ENCODE assay signal across 17 mouse cellular contexts in the genomic region with DNA sequence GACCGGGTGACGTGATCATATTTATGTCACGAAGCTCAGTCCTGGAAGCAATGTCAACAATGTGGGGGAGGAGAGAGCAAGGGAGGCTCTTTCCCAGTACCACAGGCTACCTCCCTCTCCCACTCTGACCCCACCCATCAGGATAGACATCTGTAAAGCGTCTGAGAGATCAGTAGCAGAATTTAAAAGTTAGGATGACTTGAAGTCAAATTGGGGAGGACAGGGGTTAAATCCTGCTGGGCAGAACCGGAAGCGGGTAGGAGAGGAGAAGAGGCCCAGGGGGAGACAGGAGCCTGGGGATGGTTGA. TPM values are rescaled to one million over a fixed set of nuclear protein-coding genes. Genes with fewer than 3 reads are reported as not detected.
DNase-seq lines count a peak whose midpoint lies in the region; ATAC-seq and TF ChIP-seq lines count a peak whose summit lies in the region.
"Had no signal": no experiment of that assay in that cellular context is flagged by ENCODE, and none has a peak within 500 bp of the region (broad histone marks: within the 10 kb centered on the region; RNA-seq: fewer than 3 reads in every experiment).

No protein-coding gene starts in this region.

- WGBS in heart, embryonic 13.5 days, result 48% methylated on average over 6 of the region's 6 CpGs
- 65% methylated on average over 6 of the region's 6 CpGs for WGBS in heart, embryonic 12.5 days
- 34% methylated on average over 6 of the region's 6 CpGs for whole genome bisulfite sequencing in kidney, postnatal 0 days
- 66% methylated on average over 6 of the region's 6 CpGs for WGBS in embryonic facial prominence, embryonic 10.5 days
- WGBS in liver, embryonic 15.5 days (ENCODE audit: insufficient replicate concordance), result 34% methylated on average over 6 of the region's 6 CpGs

- no peak for DNase-seq in kidney, postnatal 0 days (ENCODE audit: low spot score)
- DNase-seq in kidney, adult 9 months, result no peak
- no peak for DNase-seq in embryonic facial prominence, embryonic 10.5 days (ENCODE audit: low spot score)
- DNase-seq in layer of hippocampus, adult 11-12 months (ENCODE audit: low spot score), result no peak
- DNase-seq: cerebellum, postnatal 25 days; heart, adult 11 months; kidney, adult 18-20 months; thymus, postnatal 25 days had no signal

- no peak overlapping the region for H3K4me3 ChIP-seq in heart, embryonic 13.5 days
- H3K4me3 ChIP-seq in heart, embryonic 12.5 days, result no peak overlapping the region
- H3K4me3 ChIP-seq in kidney, postnatal 0 days (replicated peaks; ENCODE audit: low read depth, low read length), result no peak overlapping the region
- H3K4me3 ChIP-seq in embryonic facial prominence, embryonic 10.5 days, result no peak overlapping the region
- peak overlapping the region; percentile 61 for H3K4me3 ChIP-seq in liver, embryonic 15.5 days (replicated peaks)
- H3K4me3 ChIP-seq: forebrain, embryonic 15.5 days; hindbrain, embryonic 15.5 days; limb, embryonic 10.5 days; lung, embryonic 15.5 days had no signal

- H3K9ac ChIP-seq in heart, embryonic 13.5 days, result peak overlapping the region; percentile 12; the same call in 1 of the 2 replicates
- no peak overlapping the region for H3K9ac ChIP-seq in heart, embryonic 12.5 days
- H3K9ac ChIP-seq in kidney, postnatal 0 days (ENCODE audit: low read depth, low read length), result no peak overlapping the region
- H3K9ac ChIP-seq in liver, embryonic 15.5 days, result peak overlapping the region; percentile 78
- H3K9ac ChIP-seq: forebrain, embryonic 15.5 days; hindbrain, embryonic 15.5 days; lung, embryonic 15.5 days had no signal

- H3K9me3 ChIP-seq in heart, embryonic 13.5 days, result no peaks in the 10 kb centered on the region
- H3K9me3 ChIP-seq in heart, embryonic 12.5 days (replicated peaks), result no peaks in the 10 kb centered on the region
- H3K9me3 ChIP-seq in kidney, postnatal 0 days (replicated peaks; ENCODE audit: low read length), result no peaks in the 10 kb centered on the region
- no peaks in the 10 kb centered on the region for H3K9me3 ChIP-seq in embryonic facial prominence, embryonic 10.5 days
- H3K9me3 ChIP-seq in liver, embryonic 15.5 days (replicated peaks), result no peaks in the 10 kb centered on the region
- H3K9me3 ChIP-seq: forebrain, embryonic 15.5 days; hindbrain, embryonic 15.5 days; limb, embryonic 10.5 days; lung, embryonic 15.5 days had no signal

- peak overlapping the region; percentile 32; the same call in 1 of the 2 replicates for H3K4me2 ChIP-seq in heart, embryonic 13.5 days
- no peak overlapping the region for H3K4me2 ChIP-seq in heart, embryonic 12.5 days
- H3K4me2 ChIP-seq in kidney, postnatal 0 days (ENCODE audit: low read length), result no peak overlapping the region
- peak overlapping the region; percentile 73 for H3K4me2 ChIP-seq in liver, embryonic 15.5 days
- H3K4me2 ChIP-seq: forebrain, embryonic 15.5 days; hindbrain, embryonic 15.5 days; lung, embryonic 15.5 days had no signal

- peaks cover 89% of the 10 kb centered on the region for H3K4me1 ChIP-seq in heart, embryonic 13.5 days
- H3K4me1 ChIP-seq in heart, embryonic 12.5 days (replicated peaks), result peaks cover 87% of the 10 kb centered on the region
- H3K4me1 ChIP-seq in kidney, postnatal 0 days (replicated peaks; ENCODE audit: insufficient read depth, low read length), result peaks cover 26% of the 10 kb centered on the region
- H3K4me1 ChIP-seq in embryonic facial prominence, embryonic 10.5 days, result peaks cover 20% of the 10 kb centered on the region
- H3K4me1 ChIP-seq in liver, embryonic 15.5 days (replicated peaks), result peaks cover 98% of the 10 kb centered on the region
- H3K4me1 ChIP-seq: forebrain, embryonic 15.5 days had no signal

- no peaks in the 10 kb centered on the region for H3K27me3 ChIP-seq in heart, embryonic 13.5 days (replicated peaks)
- H3K27me3 ChIP-seq in heart, embryonic 12.5 days (replicated peaks), result no peaks in the 10 kb centered on the region
- no peaks in the 10 kb centered on the region for H3K27me3 ChIP-seq in kidney, postnatal 0 days (ENCODE audit: insufficient read depth, low read length)
- H3K27me3 ChIP-seq in embryonic facial prominence, embryonic 10.5 days (replicated peaks; ENCODE audit: low read depth, poor library complexity, severe bottlenecking), result no peaks in the 10 kb centered on the region
- no peaks in the 10 kb centered on the region for H3K27me3 ChIP-seq in liver, embryonic 15.5 days
- H3K27me3 ChIP-seq: forebrain, embryonic 15.5 days; hindbrain, embryonic 15.5 days; lung, embryonic 15.5 days had no signal

- ATAC-seq in heart, embryonic 13.5 days (ENCODE audit: extremely low read depth, insufficient number of reproducible peaks, low FRiP score, low TSS enrichment), result no peak
- no peak for ATAC-seq in heart, embryonic 12.5 days (ENCODE audit: insufficient number of reproducible peaks, low FRiP score)
- no peak; the same call in 1 of the 2 replicates for ATAC-seq in kidney, postnatal 0 days (replicated peaks; ENCODE audit: low FRiP score, low read depth)
- no peak for ATAC-seq in liver, embryonic 15.5 days (ENCODE audit: insufficient read depth)
- ATAC-seq: forebrain, embryonic 15.5 days; midbrain, embryonic 16.5 days had no signal

- H3K27ac ChIP-seq in heart, embryonic 13.5 days (replicated peaks), result 0 out of 2 replicates have a peak overlapping the region, but pooled peaks have one; percentile 39
- H3K27ac ChIP-seq in heart, embryonic 12.5 days (ENCODE audit: poor library complexity, severe bottlenecking), result no peak overlapping the region
- H3K27ac ChIP-seq in kidney, postnatal 0 days, result peak overlapping the region; percentile 72
- H3K27ac ChIP-seq in embryonic facial prominence, embryonic 10.5 days (replicated peaks), result peak overlapping the region; percentile 63; the same call in 1 of the 2 replicates
- peak overlapping the region; percentile 97 for H3K27ac ChIP-seq in liver, embryonic 15.5 days (replicated peaks)
- H3K27ac ChIP-seq: forebrain, embryonic 15.5 days; hindbrain, embryonic 15.5 days; lung, embryonic 15.5 days; macrophage had no signal

- H3K36me3 ChIP-seq in heart, embryonic 13.5 days, result peaks cover 9% of the 10 kb centered on the region
- peaks cover 8% of the 10 kb centered on the region; the same call in 1 of the 2 replicates for H3K36me3 ChIP-seq in heart, embryonic 12.5 days
- H3K36me3 ChIP-seq in kidney, postnatal 0 days (ENCODE audit: insufficient read depth, low read length), result no peaks in the 10 kb centered on the region
- H3K36me3 ChIP-seq in embryonic facial prominence, embryonic 10.5 days (replicated peaks), result no peaks in the 10 kb centered on the region
- H3K36me3 ChIP-seq in liver, embryonic 15.5 days (replicated peaks), result peaks cover 20% of the 10 kb centered on the region
- H3K36me3 ChIP-seq: forebrain, embryonic 15.5 days; hindbrain, embryonic 15.5 days; limb, embryonic 10.5 days; lung, embryonic 15.5 days had no signal

- no peak for TF ChIP-seq CTCF in kidney, postnatal 0 days (IDR thresholded peaks at IDR 0.05; ENCODE audit: low read depth)

RNA-seq across cellular contexts. Expression of a gene that starts 17.0 kb away (rescaled TPM):
- 12.1 and 14.0 TPM in 2 replicates for polyA plus RNA-seq in heart, embryonic 13.5 days (2015; fragmentation: Nextera tagmentation; extraction: Ambion mirVana)
- 11.4 and 12.2 TPM in 2 replicates for polyA plus RNA-seq in heart, embryonic 12.5 days (2016; fragmentation: Nextera tagmentation; extraction: Ambion mirVana)
- 5.6 and 6.3 TPM in 2 replicates for polyA plus RNA-seq in kidney, postnatal 0 days (2015; fragmentation: Nextera tagmentation; extraction: Ambion mirVana)
- 1.7 and 2.2 TPM in 2 replicates for polyA plus RNA-seq in embryonic facial prominence, embryonic 10.5 days (2016; fragmentation: Nextera tagmentation; extraction: Ambion mirVana)
- 41.3 and 46.3 TPM in 2 replicates for polyA plus RNA-seq in liver, embryonic 15.5 days (2015; fragmentation: Nextera tagmentation; extraction: Ambion mirVana)

Comparison
In these comparisons a context has a peak if more than half of its experiments do, and no peak if none do; other contexts are left out.
1. H3K4me2 ChIP-seq: peak in heart, embryonic 13.5 days (single experiment) and liver, embryonic 15.5 days (single experiment); none in heart, embryonic 12.5 days (single experiment) and kidney, postnatal 0 days (single experiment).
2. H3K9ac ChIP-seq: peak in heart, embryonic 13.5 days (single experiment) and liver, embryonic 15.5 days (single experiment); none in heart, embryonic 12.5 days (single experiment) and kidney, postnatal 0 days (single experiment).